Mouse (Mus musculus): ENCODE measurements at regions not wholly inside any gene's neighbourhood (a gene's known extent, or its start where the extent isn't known, plus 50 kb on each side); places are given as distances from the start of the nearest gene placed in this dataset.

GRCm38 (mm10) chr2:50835511-50836320 is 313.2 kb downstream of the Rnd3 start:
- in situ Hi-C loops (cut with MboI, MseI): no loop called here

GRCm38 (mm10) chr2:50833791-50834190 is 315.1 kb downstream of the Rnd3 start:
- in situ Hi-C loops (cut with MboI, MseI): no loop called here

- in situ Hi-C loops (cut with MboI, MseI): no loop called here
Measured at GRCm38 (mm10) chr2:50832471-50832870, 316.4 kb downstream of the Rnd3 start.

GRCm38 (mm10) chr2:50830056-50830720 is 318.7 kb downstream of the Rnd3 start:
- in situ Hi-C loops (cut with MboI, MseI): no loop called here

- in situ Hi-C loops (cut with MboI, MseI): no loop called here
Measured at GRCm38 (mm10) chr2:50827097-50827496, 321.8 kb downstream of the Rnd3 start.

- in situ Hi-C loops (cut with MboI, MseI): no loop called here
Measured at GRCm38 (mm10) chr2:50826537-50826936, 322.4 kb downstream of the Rnd3 start.

GRCm38 (mm10) chr2:50825626-50826025 is 323.3 kb downstream of the Rnd3 start:
- in situ Hi-C loops (cut with MboI, MseI): no loop called here

- in situ Hi-C loops (cut with MboI, MseI): loop anchor here (5.0 kb wide), 1 partner anchor 522 kb away; no protein-coding TSS in a partner anchor
Measured at GRCm38 (mm10) chr2:50824782-50825181, 324.1 kb downstream of the Rnd3 start.

- in situ Hi-C loops (cut with MboI, MseI): loop anchor here (5.0 kb wide), 1 partner anchor 520 kb away; no protein-coding TSS in a partner anchor
Measured at GRCm38 (mm10) chr2:50822738-50823137, 326.2 kb downstream of the Rnd3 start.

- in situ Hi-C loops (cut with MboI, MseI): no loop called here
Measured at GRCm38 (mm10) chr2:50819305-50819665, 329.6 kb downstream of the Rnd3 start.

GRCm38 (mm10) chr2:50818557-50819304 is 330.2 kb downstream of the Rnd3 start:
- in situ Hi-C loops (cut with MboI, MseI): no loop called here

GRCm38 (mm10) chr2:50816364-50816763 is 332.5 kb downstream of the Rnd3 start:
- in situ Hi-C loops (cut with MboI, MseI): no loop called here

- in situ Hi-C loops (cut with MboI, MseI): no loop called here
Measured at GRCm38 (mm10) chr2:50815541-50815940, 333.4 kb downstream of the Rnd3 start.

GRCm38 (mm10) chr2:50813568-50814461 is 335.1 kb downstream of the Rnd3 start:
- in situ Hi-C loops (cut with MboI, MseI): no loop called here

- in situ Hi-C loops (cut with MboI, MseI): no loop called here
Measured at GRCm38 (mm10) chr2:50812296-50812695, 336.6 kb downstream of the Rnd3 start.

GRCm38 (mm10) chr2:50810336-50811066 is 338.4 kb downstream of the Rnd3 start:
- in situ Hi-C loops (cut with MboI, MseI): no loop called here

- in situ Hi-C loops (cut with MboI, MseI): no loop called here
Measured at GRCm38 (mm10) chr2:50809823-50810222, 339.1 kb downstream of the Rnd3 start.

GRCm38 (mm10) chr2:50807162-50807960 is 341.6 kb downstream of the Rnd3 start:
- in situ Hi-C loops (cut with MboI, MseI): no loop called here

GRCm38 (mm10) chr2:50805645-50806044 is 343.3 kb downstream of the Rnd3 start:
- in situ Hi-C loops (cut with MboI, MseI): no loop called here

GRCm38 (mm10) chr2:50796087-50796486 is 352.8 kb downstream of the Rnd3 start:
- in situ Hi-C loops (cut with MboI, MseI): no loop called here

Measured in T-helper 1 cell (primary cell).